Mouse (Mus musculus): ENCODE measurements at regions not wholly inside any gene's neighbourhood (a gene's known extent, or its start where the extent isn't known, plus 50 kb on each side); places are given as distances from the start of the nearest gene placed in this dataset.

- WGBS: 66% methylated on average over 1 of the region's 1 CpGs
These were observed 83.2 kb upstream of the Arhgap28 start for GRCm38 (mm10) chr17:68087149-68087548.

GRCm38 (mm10) chr17:68089179-68089578 is 85.3 kb upstream of the Arhgap28 start:
- Histone ChIP-seq H3K4me1 (ENCODE audit: control insufficient read depth, insufficient read depth, low read length) (no peaks in the 10 kb centered on the region), H3K27ac (ENCODE audit: insufficient read depth, low read depth, low read length) (no peak overlapping the region), H3K4me3 (ENCODE audit: insufficient read depth, low read depth, low read length) (no peak overlapping the region)
- no peak for TF ChIP-seq POLR2A (IDR thresholded peaks at IDR 0.05; ENCODE audit: insufficient read depth, low read depth, low read length)
- WGBS: 78% methylated on average over 1 of the region's 1 CpGs

More at GRCm38 (mm10) chr17:68087149-68087548, 83.2 kb upstream of the Arhgap28 start:
- no peaks in the 10 kb centered on the region for H3K4me1 ChIP-seq (ENCODE audit: control insufficient read depth, insufficient read depth, low read length)
- TF ChIP-seq POLR2A (IDR thresholded peaks at IDR 0.05; ENCODE audit: insufficient read depth, low read depth, low read length) (no peak), CTCF (IDR thresholded peaks at IDR 0.05; ENCODE audit: insufficient read depth, low read depth, low read length) (no peak)
- H3K27ac ChIP-seq (ENCODE audit: insufficient read depth, low read depth, low read length): no peak overlapping the region
- no peak overlapping the region for H3K4me3 ChIP-seq (ENCODE audit: insufficient read depth, low read depth, low read length)

GRCm38 (mm10) chr17:68089830-68090229 is 85.9 kb upstream of the Arhgap28 start:
- H3K27ac ChIP-seq (ENCODE audit: insufficient read depth, low read depth, low read length): no peak overlapping the region
- H3K4me1 ChIP-seq (ENCODE audit: control insufficient read depth, insufficient read depth, low read length): no peaks in the 10 kb centered on the region
- no peak for TF ChIP-seq POLR2A (IDR thresholded peaks at IDR 0.05; ENCODE audit: insufficient read depth, low read depth, low read length)
- no peak for TF ChIP-seq CTCF (IDR thresholded peaks at IDR 0.05; ENCODE audit: insufficient read depth, low read depth, low read length)
- 82% methylated on average over 1 of the region's 1 CpGs for WGBS
- H3K4me3 ChIP-seq (ENCODE audit: insufficient read depth, low read depth, low read length): no peak overlapping the region

- TF ChIP-seq CTCF (IDR thresholded peaks at IDR 0.05; ENCODE audit: insufficient read depth, low read depth, low read length) (no peak), POLR2A (IDR thresholded peaks at IDR 0.05; ENCODE audit: insufficient read depth, low read depth, low read length) (no peak)
- Histone ChIP-seq H3K4me3 (ENCODE audit: insufficient read depth, low read depth, low read length) (no peak overlapping the region), H3K27ac (ENCODE audit: insufficient read depth, low read depth, low read length) (no peak overlapping the region), H3K4me1 (ENCODE audit: control insufficient read depth, insufficient read depth, low read length) (no peaks in the 10 kb centered on the region)
- 60% methylated on average over 2 of the region's 2 CpGs for WGBS
These were observed 93.1 kb upstream of the Arhgap28 start for GRCm38 (mm10) chr17:68096982-68097381.

- Histone ChIP-seq H3K27ac (ENCODE audit: insufficient read depth, low read depth, low read length) (no peak overlapping the region), H3K4me3 (ENCODE audit: insufficient read depth, low read depth, low read length) (no peak overlapping the region), H3K4me1 (ENCODE audit: control insufficient read depth, insufficient read depth, low read length) (no peaks in the 10 kb centered on the region)
- 87% methylated on average over 6 of the region's 6 CpGs for WGBS
- no peak for TF ChIP-seq CTCF (IDR thresholded peaks at IDR 0.05; ENCODE audit: insufficient read depth, low read depth, low read length)
- TF ChIP-seq POLR2A (IDR thresholded peaks at IDR 0.05; ENCODE audit: insufficient read depth, low read depth, low read length): no peak
These were observed 93.5 kb upstream of the Arhgap28 start for GRCm38 (mm10) chr17:68097436-68097835.

- H3K4me3 ChIP-seq (ENCODE audit: insufficient read depth, low read depth, low read length): no peak overlapping the region
- H3K4me1 ChIP-seq (ENCODE audit: control insufficient read depth, insufficient read depth, low read length): no peaks in the 10 kb centered on the region
- 85% methylated on average over 2 of the region's 2 CpGs for WGBS
- H3K27ac ChIP-seq (ENCODE audit: insufficient read depth, low read depth, low read length): no peak overlapping the region
- TF ChIP-seq POLR2A (IDR thresholded peaks at IDR 0.05; ENCODE audit: insufficient read depth, low read depth, low read length): no peak
- TF ChIP-seq CTCF (IDR thresholded peaks at IDR 0.05; ENCODE audit: insufficient read depth, low read depth, low read length): no peak
These were observed 96.2 kb upstream of the Arhgap28 start for GRCm38 (mm10) chr17:68100093-68100492.

GRCm38 (mm10) chr17:68103346-68103745 is 99.4 kb upstream of the Arhgap28 start:
- H3K4me3 ChIP-seq (ENCODE audit: insufficient read depth, low read depth, low read length): no peak overlapping the region
- WGBS: 70% methylated on average over 6 of the region's 6 CpGs
- H3K4me1 ChIP-seq (ENCODE audit: control insufficient read depth, insufficient read depth, low read length): no peaks in the 10 kb centered on the region
- TF ChIP-seq POLR2A (IDR thresholded peaks at IDR 0.05; ENCODE audit: insufficient read depth, low read depth, low read length): no peak
- no peak for TF ChIP-seq CTCF (IDR thresholded peaks at IDR 0.05; ENCODE audit: insufficient read depth, low read depth, low read length)
- H3K27ac ChIP-seq (ENCODE audit: insufficient read depth, low read depth, low read length): no peak overlapping the region

GRCm38 (mm10) chr17:68106366-68106765 is 102.4 kb upstream of the Arhgap28 start:
- Histone ChIP-seq H3K4me1 (ENCODE audit: control insufficient read depth, insufficient read depth, low read length) (no peaks in the 10 kb centered on the region), H3K4me3 (ENCODE audit: insufficient read depth, low read depth, low read length) (no peak overlapping the region), H3K27ac (ENCODE audit: insufficient read depth, low read depth, low read length) (no peak overlapping the region)
- WGBS: 79% methylated on average over 8 of the region's 8 CpGs
- no peak for TF ChIP-seq POLR2A (IDR thresholded peaks at IDR 0.05; ENCODE audit: insufficient read depth, low read depth, low read length)
- no peak for TF ChIP-seq CTCF (IDR thresholded peaks at IDR 0.05; ENCODE audit: insufficient read depth, low read depth, low read length)

- Histone ChIP-seq H3K27ac (ENCODE audit: insufficient read depth, low read depth, low read length) (no peak overlapping the region), H3K4me1 (ENCODE audit: control insufficient read depth, insufficient read depth, low read length) (no peaks in the 10 kb centered on the region), H3K4me3 (ENCODE audit: insufficient read depth, low read depth, low read length) (no peak overlapping the region)
- TF ChIP-seq POLR2A (IDR thresholded peaks at IDR 0.05; ENCODE audit: insufficient read depth, low read depth, low read length): no peak
- no peak for TF ChIP-seq CTCF (IDR thresholded peaks at IDR 0.05; ENCODE audit: insufficient read depth, low read depth, low read length)
- 83% methylated on average over 5 of the region's 5 CpGs for WGBS
These were observed 104.0 kb upstream of the Arhgap28 start for GRCm38 (mm10) chr17:68107875-68108274.

GRCm38 (mm10) chr17:68111834-68112473 is 108.0 kb upstream of the Arhgap28 start:
- Histone ChIP-seq H3K27ac (ENCODE audit: insufficient read depth, low read depth, low read length) (no peak overlapping the region), H3K4me3 (ENCODE audit: insufficient read depth, low read depth, low read length) (no peak overlapping the region), H3K4me1 (ENCODE audit: control insufficient read depth, insufficient read depth, low read length) (no peaks in the 10 kb centered on the region)
- no peak for TF ChIP-seq CTCF (IDR thresholded peaks at IDR 0.05; ENCODE audit: insufficient read depth, low read depth, low read length)
- TF ChIP-seq POLR2A (IDR thresholded peaks at IDR 0.05; ENCODE audit: insufficient read depth, low read depth, low read length): no peak
- WGBS: 86% methylated on average over 4 of the region's 4 CpGs

Measured in olfactory bulb, adult 2 months (tissue).